Mouse (Mus musculus): Measurements from ENCODE around the gene Pomp. TPM values are rescaled to one million over a fixed set of nuclear protein-coding genes. Genes with fewer than 3 reads are reported as not detected.

The Pomp gene
- polyA plus RNA-seq, 1 experiment from 2014 or later = 497 TPM

GRCm38 (mm10) chr5:147869568-147869967, 9.3 kb downstream of the Pomp start:
- Histone ChIP-seq H3K4me2 (replicated peaks) (no peak overlapping the region), H3K9ac (replicated peaks) (no peak overlapping the region), H3K4me1 (no peaks in the 10 kb centered on the region), H3K36me3 (peaks cover 92% of the 10 kb centered on the region), H3K27me3 (no peaks in the 10 kb centered on the region), H3K27ac (replicated peaks) (no peak overlapping the region), H3K4me3 (no peak overlapping the region), H3K9me3 (no peaks in the 10 kb centered on the region)
- ATAC-seq (ENCODE audit: low FRiP score, low read depth) = no peak
- WGBS = 92% methylated on average over 6 of the region's 6 CpGs

- Histone ChIP-seq H3K4me2 (replicated peaks) (no peak overlapping the region), H3K4me1 (no peaks in the 10 kb centered on the region), H3K36me3 (peaks cover 92% of the 10 kb centered on the region), H3K27ac (replicated peaks) (no peak overlapping the region), H3K9ac (replicated peaks) (no peak overlapping the region), H3K9me3 (no peaks in the 10 kb centered on the region), H3K27me3 (no peaks in the 10 kb centered on the region), H3K4me3 (no peak overlapping the region)
- ATAC-seq (ENCODE audit: low FRiP score, low read depth) = no peak
- WGBS = 95% methylated on average over 1 of the region's 1 CpGs
Measured at GRCm38 (mm10) chr5:147870296-147870695, 10.0 kb downstream of the Pomp start.

- no peaks in the 10 kb centered on the region for H3K27me3 ChIP-seq
- 91% methylated on average over 15 of the region's 15 CpGs for WGBS
- H3K36me3 ChIP-seq = peaks cover 92% of the 10 kb centered on the region
- no peak overlapping the region for H3K27ac ChIP-seq (replicated peaks)
- no peak overlapping the region for H3K4me2 ChIP-seq (replicated peaks)
- no peaks in the 10 kb centered on the region for H3K4me1 ChIP-seq
- H3K9ac ChIP-seq (replicated peaks) = no peak overlapping the region
- no peaks in the 10 kb centered on the region for H3K9me3 ChIP-seq
- no peak overlapping the region for H3K4me3 ChIP-seq
- no peak for ATAC-seq (ENCODE audit: low FRiP score, low read depth)
Measured at GRCm38 (mm10) chr5:147871091-147871820, 11.0 kb downstream of the Pomp start.

- Histone ChIP-seq H3K4me3 (no peak overlapping the region), H3K9ac (replicated peaks) (no peak overlapping the region), H3K4me1 (no peaks in the 10 kb centered on the region), H3K27me3 (no peaks in the 10 kb centered on the region), H3K9me3 (no peaks in the 10 kb centered on the region), H3K4me2 (replicated peaks) (no peak overlapping the region), H3K27ac (replicated peaks) (no peak overlapping the region), H3K36me3 (peaks cover 97% of the 10 kb centered on the region)
- ATAC-seq (ENCODE audit: low FRiP score, low read depth) = no peak
- 97% methylated on average over 18 of the region's 18 CpGs for WGBS
Measured at GRCm38 (mm10) chr5:147874491-147875065, 14.3 kb downstream of the Pomp start.

GRCm38 (mm10) chr5:147875210-147875609, 14.9 kb downstream of the Pomp start:
- H3K27me3 ChIP-seq = no peaks in the 10 kb centered on the region
- no peak for ATAC-seq (ENCODE audit: low FRiP score, low read depth)
- no peaks in the 10 kb centered on the region for H3K9me3 ChIP-seq
- no peak overlapping the region for H3K4me3 ChIP-seq
- H3K36me3 ChIP-seq = peaks cover 97% of the 10 kb centered on the region
- H3K9ac ChIP-seq (replicated peaks) = no peak overlapping the region
- no peak overlapping the region for H3K4me2 ChIP-seq (replicated peaks)
- H3K27ac ChIP-seq (replicated peaks) = no peak overlapping the region
- no peaks in the 10 kb centered on the region for H3K4me1 ChIP-seq
- WGBS = 97% methylated on average over 8 of the region's 8 CpGs

- Histone ChIP-seq H3K9ac (replicated peaks) (no peak overlapping the region), H3K4me2 (replicated peaks) (no peak overlapping the region), H3K4me1 (no peaks in the 10 kb centered on the region), H3K27ac (replicated peaks) (no peak overlapping the region), H3K27me3 (no peaks in the 10 kb centered on the region), H3K4me3 (no peak overlapping the region), H3K36me3 (peaks cover 90% of the 10 kb centered on the region), H3K9me3 (no peaks in the 10 kb centered on the region)
- WGBS = 83% methylated on average over 6 of the region's 6 CpGs
- ATAC-seq (ENCODE audit: low FRiP score, low read depth) = no peak
Measured at GRCm38 (mm10) chr5:147877520-147877919, 17.3 kb downstream of the Pomp start.

- H3K9ac ChIP-seq (replicated peaks) = no peak overlapping the region
- no peaks in the 10 kb centered on the region for H3K27me3 ChIP-seq
- no peaks in the 10 kb centered on the region for H3K4me1 ChIP-seq
- no peaks in the 10 kb centered on the region for H3K9me3 ChIP-seq
- peaks cover 72% of the 10 kb centered on the region for H3K36me3 ChIP-seq
- ATAC-seq (ENCODE audit: low FRiP score, low read depth) = no peak
- 92% methylated on average over 17 of the region's 17 CpGs for WGBS
- no peak overlapping the region for H3K27ac ChIP-seq (replicated peaks)
- no peak overlapping the region for H3K4me3 ChIP-seq
- no peak overlapping the region for H3K4me2 ChIP-seq (replicated peaks)
Measured at GRCm38 (mm10) chr5:147879971-147880682, 19.9 kb downstream of the Pomp start.

GRCm38 (mm10) chr5:147883581-147883980, 23.3 kb downstream of the Pomp start:
- Histone ChIP-seq H3K27me3 (no peaks in the 10 kb centered on the region), H3K9me3 (no peaks in the 10 kb centered on the region), H3K36me3 (peaks cover 37% of the 10 kb centered on the region), H3K27ac (replicated peaks) (no peak overlapping the region), H3K4me2 (replicated peaks) (no peak overlapping the region), H3K9ac (replicated peaks) (no peak overlapping the region), H3K4me1 (no peaks in the 10 kb centered on the region), H3K4me3 (no peak overlapping the region)
- 92% methylated on average over 6 of the region's 6 CpGs for WGBS
- no peak for ATAC-seq (ENCODE audit: low FRiP score, low read depth)

GRCm38 (mm10) chr5:147888313-147889297, 28.3 kb downstream of the Pomp start:
- Histone ChIP-seq H3K4me2 (replicated peaks) (no peak overlapping the region), H3K36me3 (peaks cover 4% of the 10 kb centered on the region; the same call in 1 of the 2 replicates), H3K4me3 (no peak overlapping the region), H3K27ac (replicated peaks) (no peak overlapping the region), H3K9me3 (no peaks in the 10 kb centered on the region), H3K4me1 (peaks cover 6% of the 10 kb centered on the region), H3K9ac (replicated peaks) (no peak overlapping the region), H3K27me3 (peaks cover 11% of the 10 kb centered on the region)
- no peak for ATAC-seq (ENCODE audit: low FRiP score, low read depth)
- 91% methylated on average over 9 of the region's 12 CpGs for WGBS

GRCm38 (mm10) chr5:147892735-147893134, 32.5 kb downstream of the Pomp start:
- no peak for ATAC-seq (ENCODE audit: low FRiP score, low read depth)
- Histone ChIP-seq H3K9me3 (no peaks in the 10 kb centered on the region), H3K4me1 (peaks cover 18% of the 10 kb centered on the region), H3K27ac (replicated peaks) (no peak overlapping the region), H3K27me3 (peaks cover 21% of the 10 kb centered on the region), H3K9ac (replicated peaks) (no peak overlapping the region), H3K36me3 (no peaks in the 10 kb centered on the region), H3K4me3 (no peak overlapping the region), H3K4me2 (replicated peaks) (0 out of 2 replicates have a peak overlapping the region, but pooled peaks have one; percentile 88)
- WGBS = 28% methylated on average over 6 of the region's 6 CpGs

GRCm38 (mm10) chr5:147893143-147893542, 32.9 kb downstream of the Pomp start:
- Histone ChIP-seq H3K27ac (replicated peaks) (no peak overlapping the region), H3K4me1 (peaks cover 18% of the 10 kb centered on the region), H3K4me3 (no peak overlapping the region), H3K36me3 (no peaks in the 10 kb centered on the region), H3K9ac (replicated peaks) (no peak overlapping the region), H3K9me3 (no peaks in the 10 kb centered on the region), H3K27me3 (peaks cover 23% of the 10 kb centered on the region), H3K4me2 (replicated peaks) (peak overlapping the region; percentile 88; the same call in 1 of the 2 replicates)
- 8% methylated on average over 9 of the region's 9 CpGs for WGBS
- ATAC-seq (ENCODE audit: low FRiP score, low read depth) = no peak
